Mouse (Mus musculus): ENCODE results near the gene Irgc1.

DNA sequence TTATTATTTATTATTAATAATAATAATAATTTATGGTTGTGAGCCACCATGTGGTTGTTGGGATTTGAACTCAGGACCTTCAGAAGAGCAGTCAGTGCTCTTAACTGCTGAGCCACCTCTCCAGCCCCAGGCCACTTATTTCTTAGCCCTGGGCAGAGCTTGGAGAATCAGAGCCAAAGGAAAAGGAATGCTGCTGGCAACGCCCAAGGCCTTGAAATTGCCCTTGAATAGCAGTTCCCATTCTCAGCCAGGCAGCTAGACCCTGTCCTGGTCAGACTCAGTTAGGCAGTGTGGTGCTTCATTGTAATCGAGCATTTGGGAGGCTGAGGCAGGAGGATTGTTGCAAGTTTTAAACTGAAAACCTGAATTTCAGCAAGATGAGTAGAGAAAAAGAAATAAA, 2.1 kb upstream of the Irgc1 start:
- no peak for TF ChIP-seq CTCF (IDR thresholded peaks at IDR 0.05; ENCODE audit: low read depth, low read length)
- TF ChIP-seq GATA1 (IDR thresholded peaks at IDR 0.05; ENCODE audit: borderline replicate concordance, low read length) = no peak
- TF ChIP-seq TAL1 (conservative IDR thresholded peaks at IDR 0.05; ENCODE audit: low read depth, low read length) = no peak
- no peak for TF ChIP-seq POLR2AphosphoS5 (IDR thresholded peaks at IDR 0.05; ENCODE audit: insufficient replicate concordance, low read depth, low read length)
